Mouse (Mus musculus) bone marrow, adult 2 months (tissue): ENCODE results near the gene Degs2.

ENCODE experiments used
- CTCF ChIP-seq: fragments of 200-500 bp; IDR thresholded peaks from 2 replicates; pipeline ENCODE4 v1.5.1; 2011; ENCODE audit warnings: low read length, control low read depth; ENCODE audit not compliant: control insufficient read depth, insufficient read depth
- POLR2A ChIP-seq: fragments of 200-500 bp; IDR thresholded peaks from 2 replicates; pipeline ENCODE4 v1.6.1; 2011; ENCODE audit warnings: low read depth, mild to moderate bottlenecking, control low read depth, low read length, borderline replicate concordance; ENCODE audit not compliant: control insufficient read depth

DNA sequence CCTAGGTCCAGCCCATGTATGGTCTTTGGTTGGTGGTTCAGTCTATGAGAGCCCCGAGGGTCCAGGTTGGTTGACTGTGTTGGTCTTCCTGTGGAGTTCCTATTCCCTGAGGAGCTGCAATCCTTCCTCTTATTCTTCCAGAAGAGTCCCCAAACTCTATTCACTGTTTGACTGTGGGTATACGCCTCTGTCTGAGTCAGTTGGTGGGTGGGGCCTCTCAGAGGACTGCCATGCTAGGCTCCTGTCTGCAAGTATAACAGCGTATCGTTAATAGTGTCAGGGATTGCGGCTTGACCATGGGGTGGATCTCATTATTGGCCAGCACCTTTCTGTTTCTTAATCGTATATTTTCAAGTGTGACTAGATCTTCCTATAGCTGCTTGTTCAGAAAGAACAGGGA lies 7.3 kb upstream of the Degs2 start:
- TF ChIP-seq POLR2A, result no peak
- TF ChIP-seq CTCF, result no peak
